Mouse (Mus musculus): ENCODE data around the gene Syce3. TPM values are rescaled to one million over a fixed set of nuclear protein-coding genes. Genes with fewer than 3 reads are reported as not detected.
"Not testable (repeated sequence)": the region's sequence is repeated elsewhere in the genome, so short reads cannot be mapped to it uniquely, and the experiment has no call there.

Syce3 gene
- total RNA-seq (2017), result not detected in 2 replicates

DNA sequence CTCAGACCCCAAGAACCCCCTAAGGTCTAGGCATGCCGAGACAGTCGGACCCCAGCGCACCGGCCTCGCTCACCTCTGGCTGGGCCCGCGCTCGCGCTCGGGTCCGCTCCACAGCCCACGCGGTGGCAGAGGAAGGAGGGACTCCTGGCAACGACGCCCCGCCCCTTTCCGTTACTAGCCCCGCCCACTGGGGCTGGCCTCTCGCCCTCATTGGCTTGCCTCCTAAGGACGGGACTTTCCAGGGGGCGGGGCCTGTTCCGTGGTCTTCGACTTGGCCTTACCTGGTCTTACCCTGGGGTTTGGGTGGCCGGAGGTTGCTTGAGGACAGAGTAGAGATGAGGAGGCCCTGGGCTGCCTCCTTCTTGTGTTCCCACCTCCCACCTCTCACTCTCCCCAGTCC, at the start of gene Syce3:
Gene Syce3 (minus strand): TSS at position 386 of the 400 bp plus-strand sequence.
- ATAC-seq (replicated peaks in 1 of 2; ENCODE audit: insufficient read depth in 1 of 2, low FRiP score in 2 of 2, low TSS enrichment in 1 of 2, low read depth in 1 of 2, poor library complexity in 2 of 2, severe bottlenecking in 2 of 2), result no peak

- ATAC-seq (replicated peaks in 1 of 2; ENCODE audit: insufficient read depth in 1 of 2, low FRiP score in 2 of 2, low TSS enrichment in 1 of 2, low read depth in 1 of 2, poor library complexity in 2 of 2, severe bottlenecking in 2 of 2), result no peak
Observed at GRCm38 (mm10) chr15:89459821-89460220, 49.5 kb upstream of the Syce3 start.

GRCm38 (mm10) chr15:89458942-89459341, 48.6 kb upstream of the Syce3 start:
- ATAC-seq (replicated peaks in 1 of 2; ENCODE audit: insufficient read depth in 1 of 2, low FRiP score in 2 of 2, low TSS enrichment in 1 of 2, low read depth in 1 of 2, poor library complexity in 2 of 2, severe bottlenecking in 2 of 2), result peak; percentile 89 to 93

DNA sequence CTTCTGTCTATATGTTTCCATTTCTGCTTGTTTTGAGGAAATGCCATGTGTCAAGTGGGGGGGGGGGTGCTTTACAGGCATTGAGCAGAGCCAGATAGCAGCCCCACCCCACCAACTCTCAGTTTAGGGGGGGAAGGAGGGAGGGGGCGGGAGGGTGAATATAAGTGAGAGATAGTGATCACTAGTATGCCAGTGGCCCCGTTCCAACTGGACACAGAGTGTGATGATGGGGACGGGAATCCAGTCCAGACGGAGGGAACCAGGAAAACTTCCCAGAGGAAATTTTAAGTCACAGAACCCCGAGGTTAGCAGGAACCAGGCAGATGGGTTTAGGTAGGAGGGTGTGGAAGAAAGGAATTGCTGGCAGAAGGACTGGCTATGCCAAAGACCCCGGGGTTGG, 45.3 kb upstream of the Syce3 start:
- ATAC-seq (replicated peaks in 1 of 2; ENCODE audit: insufficient read depth in 1 of 2, low FRiP score in 2 of 2, low TSS enrichment in 1 of 2, low read depth in 1 of 2, poor library complexity in 2 of 2, severe bottlenecking in 2 of 2), result no peak

GRCm38 (mm10) chr15:89454857-89455256, 44.6 kb upstream of the Syce3 start:
- ATAC-seq (replicated peaks in 1 of 2; ENCODE audit: insufficient read depth in 1 of 2, low FRiP score in 2 of 2, low TSS enrichment in 1 of 2, low read depth in 1 of 2, poor library complexity in 2 of 2, severe bottlenecking in 2 of 2), result no peak

DNA sequence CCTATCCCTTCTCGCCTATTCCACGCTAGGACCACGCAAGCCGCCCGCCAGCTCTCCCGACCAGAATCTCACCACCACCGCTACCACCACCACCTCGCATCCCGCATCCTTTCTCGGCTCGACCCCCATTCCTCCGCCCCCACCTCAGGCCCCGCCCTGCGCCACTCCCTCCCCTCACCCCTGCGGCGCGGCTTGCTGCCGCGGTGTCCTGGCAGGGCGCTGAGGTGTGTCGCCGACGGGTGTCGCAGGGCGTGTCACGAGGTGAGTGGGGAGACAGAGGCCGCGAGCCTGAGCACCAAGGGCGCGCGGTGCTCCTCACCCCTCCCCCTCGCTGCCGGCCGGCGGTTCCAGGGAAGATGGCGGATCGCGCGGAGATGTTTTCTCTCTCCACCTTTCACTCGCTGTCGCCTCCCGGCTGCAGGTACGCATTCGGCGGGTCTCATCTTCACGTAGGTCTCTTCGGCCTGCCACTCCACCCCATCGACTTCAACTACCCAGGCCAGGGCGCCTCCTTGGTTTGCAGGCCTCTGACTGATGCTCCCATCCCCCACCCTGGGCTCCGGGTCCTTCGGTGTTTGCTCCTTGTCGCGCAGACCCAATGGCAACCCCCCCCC, 43.7 kb upstream of the Syce3 start, which contains the start of gene Mapk8ip2:
Gene Mapk8ip2 (plus strand): TSS at position 49 of the 614 bp plus-strand sequence.
- no peak for ATAC-seq (replicated peaks in 1 of 2; ENCODE audit: insufficient read depth in 1 of 2, low FRiP score in 2 of 2, low TSS enrichment in 1 of 2, low read depth in 1 of 2, poor library complexity in 2 of 2, severe bottlenecking in 2 of 2)

DNA sequence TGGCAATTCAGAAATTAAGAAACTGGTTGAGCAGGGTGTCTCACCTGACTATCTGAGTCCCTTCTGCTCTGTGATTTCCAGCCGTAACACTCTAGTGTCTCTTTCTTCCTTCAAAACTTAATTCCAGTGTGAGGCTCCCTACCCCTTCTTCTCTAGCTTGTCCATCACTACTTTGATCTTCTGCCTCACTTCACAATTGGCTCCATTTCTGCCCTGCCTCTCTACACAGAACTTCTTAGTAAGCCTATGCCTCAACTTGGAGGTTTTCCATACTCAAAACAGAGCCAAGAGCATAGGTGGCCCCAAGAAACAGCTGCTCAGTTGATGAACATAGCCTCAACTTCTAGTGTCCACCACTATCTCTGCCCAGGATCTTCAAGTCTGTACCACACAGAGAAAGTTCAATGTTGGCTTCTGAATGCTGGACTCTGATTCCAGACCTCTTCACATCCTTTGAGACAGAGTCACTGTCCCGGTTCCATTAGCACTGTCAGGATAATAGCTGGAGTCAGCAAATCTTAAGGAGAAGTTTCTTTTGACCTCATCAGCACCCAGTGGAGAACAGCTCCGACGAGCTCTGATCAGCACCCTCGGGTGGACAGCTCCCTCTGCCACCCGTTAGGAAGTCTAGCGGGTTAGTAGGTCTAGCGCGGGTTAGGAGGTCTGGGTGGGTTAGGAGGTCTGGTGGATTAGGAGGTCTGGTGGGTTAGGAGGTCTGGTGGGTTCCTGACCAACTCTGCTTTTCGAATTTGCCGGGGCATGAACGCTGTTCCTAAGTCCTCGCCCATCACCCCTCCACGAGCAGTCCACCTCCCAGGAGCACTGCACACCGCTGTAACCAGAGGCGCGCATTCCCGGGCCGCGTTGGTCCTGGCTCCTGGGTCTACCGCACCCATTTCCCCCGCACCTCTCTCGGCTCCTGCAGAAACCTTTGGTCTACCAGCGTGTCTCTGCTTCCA, 42.9 kb upstream of the Syce3 start:
- peak; percentile 75 to 88 for ATAC-seq (replicated peaks in 1 of 2; ENCODE audit: insufficient read depth in 1 of 2, low FRiP score in 2 of 2, low TSS enrichment in 1 of 2, low read depth in 1 of 2, poor library complexity in 2 of 2, severe bottlenecking in 2 of 2)

DNA sequence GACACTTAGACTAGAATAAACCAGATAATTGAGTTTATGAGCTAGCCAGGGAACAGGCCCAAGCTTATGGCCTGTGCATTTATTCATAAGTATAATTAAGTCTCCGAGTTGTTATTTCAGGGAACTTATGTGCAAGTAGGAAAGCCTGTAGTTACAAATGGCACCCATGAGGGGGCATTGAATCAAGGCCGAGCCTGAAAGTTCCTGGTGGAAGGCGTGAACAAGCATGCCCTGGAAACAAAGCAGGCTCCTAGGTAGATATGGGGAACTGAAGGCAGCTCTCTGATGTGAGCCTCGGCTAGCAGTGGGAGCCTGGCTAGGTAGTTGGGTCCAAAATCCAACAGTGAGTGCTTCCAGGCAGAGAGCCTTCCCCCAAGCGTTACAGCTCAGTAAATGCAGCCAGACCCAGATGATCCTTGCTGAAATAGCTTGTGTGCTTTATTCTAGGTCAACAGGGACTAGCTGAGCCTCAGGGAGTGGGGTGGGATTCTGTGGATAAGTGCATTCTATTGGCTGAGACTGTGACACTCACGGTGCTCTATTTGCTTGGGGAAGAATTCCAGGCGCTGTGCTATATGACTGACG, 32.3 kb upstream of the Syce3 start:
- 0 out of 4 replicates have a peak, but pooled peaks have one; percentile 42 for ATAC-seq (replicated peaks in 1 of 2; ENCODE audit: insufficient read depth in 1 of 2, low FRiP score in 2 of 2, low TSS enrichment in 1 of 2, low read depth in 1 of 2, poor library complexity in 2 of 2, severe bottlenecking in 2 of 2)

GRCm38 (mm10) chr15:89435878-89436277, 25.6 kb upstream of the Syce3 start:
- ATAC-seq (replicated peaks in 1 of 2; ENCODE audit: insufficient read depth in 1 of 2, low FRiP score in 2 of 2, low TSS enrichment in 1 of 2, low read depth in 1 of 2, poor library complexity in 2 of 2, severe bottlenecking in 2 of 2), result no peak

DNA sequence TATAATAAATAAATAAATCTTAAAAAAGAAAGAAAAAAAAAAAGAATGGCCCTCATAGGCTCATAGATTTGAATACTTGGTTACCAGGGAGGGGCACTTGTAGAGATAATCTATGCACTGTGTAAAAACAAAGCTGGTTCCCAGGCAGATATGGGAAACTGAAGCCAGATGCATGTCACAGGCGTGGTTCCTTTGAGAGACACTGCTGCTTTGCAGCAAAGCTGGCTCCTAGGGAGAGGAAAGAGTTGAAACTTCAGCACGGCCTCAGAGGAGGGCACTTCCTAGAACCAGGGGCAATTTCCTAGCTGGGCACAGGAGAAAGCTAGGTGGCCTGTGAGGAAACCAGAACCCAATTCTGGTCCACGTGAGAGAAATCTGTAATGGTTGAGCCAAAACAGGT, 23.8 kb upstream of the Syce3 start:
- ATAC-seq (replicated peaks in 1 of 2; ENCODE audit: insufficient read depth in 1 of 2, low FRiP score in 2 of 2, low TSS enrichment in 1 of 2, low read depth in 1 of 2, poor library complexity in 2 of 2, severe bottlenecking in 2 of 2), result no peak

GRCm38 (mm10) chr15:89432946-89433345, 22.6 kb upstream of the Syce3 start:
- ATAC-seq (replicated peaks in 1 of 2; ENCODE audit: insufficient read depth in 1 of 2, low FRiP score in 2 of 2, low TSS enrichment in 1 of 2, low read depth in 1 of 2, poor library complexity in 2 of 2, severe bottlenecking in 2 of 2), result no peak

- ATAC-seq (replicated peaks in 1 of 2; ENCODE audit: insufficient read depth in 1 of 2, low FRiP score in 2 of 2, low TSS enrichment in 1 of 2, low read depth in 1 of 2, poor library complexity in 2 of 2, severe bottlenecking in 2 of 2), result no peak
Observed at GRCm38 (mm10) chr15:89431806-89432205, 21.5 kb upstream of the Syce3 start.

- no peak for ATAC-seq (replicated peaks in 1 of 2; ENCODE audit: insufficient read depth in 1 of 2, low FRiP score in 2 of 2, low TSS enrichment in 1 of 2, low read depth in 1 of 2, poor library complexity in 2 of 2, severe bottlenecking in 2 of 2)
Observed at GRCm38 (mm10) chr15:89431271-89431670, 21.0 kb upstream of the Syce3 start.

DNA sequence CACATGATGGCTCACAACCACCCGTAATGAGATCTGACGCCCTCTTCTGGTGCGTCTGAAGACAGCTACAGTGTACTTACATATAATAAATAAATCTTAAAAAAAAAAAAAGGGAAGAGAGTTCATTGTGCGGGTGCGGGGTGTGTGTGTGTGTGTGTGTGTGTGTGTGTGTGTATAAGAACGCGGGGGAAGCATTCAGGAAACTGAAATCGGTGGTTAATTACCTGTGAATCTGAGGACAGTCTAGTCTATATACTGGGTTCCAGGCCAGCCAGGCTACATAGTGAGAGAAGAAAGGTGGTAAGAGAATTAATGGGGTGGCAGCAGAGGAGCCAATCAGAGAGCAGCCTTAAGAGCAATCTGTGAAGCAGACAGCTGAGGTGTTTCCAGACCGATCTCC, 20.5 kb upstream of the Syce3 start:
- not testable (repeated sequence) for ATAC-seq (replicated peaks in 1 of 2; ENCODE audit: insufficient read depth in 1 of 2, low FRiP score in 2 of 2, low TSS enrichment in 1 of 2, low read depth in 1 of 2, poor library complexity in 2 of 2, severe bottlenecking in 2 of 2)

DNA sequence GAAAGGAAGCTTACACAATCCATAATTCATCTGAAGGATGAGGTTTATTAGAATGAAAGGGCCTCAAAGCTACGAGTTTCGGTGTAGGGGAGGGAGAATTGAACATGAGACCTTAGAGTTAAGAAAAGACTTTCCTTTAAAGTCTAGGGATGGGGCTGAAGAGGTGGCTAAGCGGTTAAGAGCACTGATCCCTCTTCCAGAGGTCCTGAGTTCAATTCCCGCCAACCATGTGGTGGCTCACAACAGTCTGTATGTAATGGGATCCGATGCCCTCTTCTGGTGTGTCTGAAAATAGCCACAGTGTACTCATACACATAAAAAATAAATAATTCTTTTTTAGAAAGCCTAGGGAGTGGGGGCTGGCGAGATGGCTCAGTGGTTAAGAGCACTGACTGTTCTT, 20.0 kb upstream of the Syce3 start:
- no peak for ATAC-seq (replicated peaks in 1 of 2; ENCODE audit: insufficient read depth in 1 of 2, low FRiP score in 2 of 2, low TSS enrichment in 1 of 2, low read depth in 1 of 2, poor library complexity in 2 of 2, severe bottlenecking in 2 of 2)

DNA sequence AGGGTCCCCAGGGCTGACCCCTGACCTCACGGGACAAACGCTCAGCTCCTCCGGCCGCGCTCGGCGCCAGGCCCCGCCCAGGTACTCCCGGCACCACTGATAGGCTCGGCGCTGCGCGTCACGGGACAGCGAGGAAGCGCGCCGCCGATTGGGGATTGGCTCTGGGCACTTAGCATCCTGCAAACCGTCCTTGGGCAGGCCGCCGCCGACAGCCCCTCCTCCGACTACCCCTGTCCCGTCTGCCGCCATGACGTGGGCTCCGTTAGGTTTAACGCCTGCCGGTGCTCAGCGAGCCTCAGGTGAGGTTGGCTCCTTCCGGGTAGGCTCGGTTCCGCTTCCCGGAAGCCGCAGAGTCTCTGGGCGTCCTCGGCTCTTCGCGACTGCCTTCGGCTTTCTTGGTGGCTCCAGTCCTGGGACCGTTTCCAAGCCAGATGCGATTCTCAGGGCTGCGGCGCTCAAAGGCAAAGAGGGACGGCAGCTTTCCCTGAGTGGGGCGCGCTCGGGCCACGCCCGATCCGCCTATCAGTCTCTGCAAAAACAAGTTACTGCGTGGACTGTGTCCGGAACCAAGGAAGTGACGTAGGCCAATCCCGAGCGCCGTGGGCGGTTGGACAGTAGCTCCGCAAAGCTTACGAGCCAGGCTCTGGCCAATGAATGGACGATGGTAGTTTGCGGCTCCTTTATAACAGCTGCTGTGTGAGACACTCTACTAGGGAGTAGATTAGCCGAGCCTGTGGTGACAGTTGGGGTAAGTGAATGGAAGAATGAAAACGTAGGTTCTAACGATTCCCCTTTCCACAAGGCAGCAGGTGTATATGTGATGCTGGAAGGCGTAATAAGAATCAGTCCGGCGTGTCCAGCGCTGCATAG, 19.3 kb upstream of the Syce3 start, which contains the start of the genes C730034F03Rik, Gm44502 and Chkb:
Gene C730034F03Rik (plus strand): TSS at position 238 of the 870 bp plus-strand sequence.
Gene Gm44502 (minus strand): TSS at position 345 of the 870 bp plus-strand sequence.
Gene Chkb (minus strand): TSS at position 557 of the 870 bp plus-strand sequence.
- peak; percentile 88 to 90 for ATAC-seq (replicated peaks in 1 of 2; ENCODE audit: insufficient read depth in 1 of 2, low FRiP score in 2 of 2, low TSS enrichment in 1 of 2, low read depth in 1 of 2, poor library complexity in 2 of 2, severe bottlenecking in 2 of 2)

- ATAC-seq (replicated peaks in 1 of 2; ENCODE audit: insufficient read depth in 1 of 2, low FRiP score in 2 of 2, low TSS enrichment in 1 of 2, low read depth in 1 of 2, poor library complexity in 2 of 2, severe bottlenecking in 2 of 2), result no peak
Observed at GRCm38 (mm10) chr15:89428821-89429351, 18.6 kb upstream of the Syce3 start.

Measured in hematopoietic stem cell, adult 5-6 weeks (primary cell).